Comparison of ENCODE assay signal across 11 mouse cellular contexts in the genomic region with DNA sequence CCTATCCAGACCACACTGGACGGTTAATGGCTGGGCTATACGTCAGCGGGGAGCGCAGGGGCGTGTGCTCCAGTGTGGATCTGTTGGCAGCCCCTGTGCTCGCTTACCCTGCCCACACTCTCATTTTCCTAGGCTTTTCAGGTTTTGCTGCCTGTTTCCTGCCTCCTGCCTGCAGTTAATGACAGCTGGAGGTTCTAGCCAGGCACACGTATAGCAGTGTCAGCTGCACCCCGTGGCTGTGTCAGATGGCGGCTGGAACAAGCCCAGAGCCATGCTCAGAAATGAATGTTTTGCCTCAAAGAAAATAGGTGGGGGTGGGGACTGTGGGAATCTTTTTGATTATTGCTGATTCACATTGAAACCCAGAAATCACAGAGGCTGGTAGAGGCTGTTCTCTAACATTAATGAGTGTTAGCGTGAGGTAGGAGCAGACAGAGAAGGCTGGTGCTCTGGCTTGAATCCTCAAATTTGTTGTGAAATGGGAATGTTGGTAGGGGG.
DNase-seq lines count a peak whose midpoint lies in the region; ATAC-seq and TF ChIP-seq lines count a peak whose summit lies in the region.
"Had no signal": no experiment of that assay in that cellular context is flagged by ENCODE, and none has a peak within 500 bp of the region (broad histone marks: within the 10 kb centered on the region; RNA-seq: fewer than 3 reads in every experiment).

No protein-coding gene starts in this region.

- no peak overlapping the region for H3K4me2 ChIP-seq in forebrain, embryonic 11.5 days (ENCODE audit: low read depth, low read length, severe bottlenecking)
- H3K4me2 ChIP-seq in stomach, embryonic 14.5 days (replicated peaks; ENCODE audit: low read depth, low read length): no peak overlapping the region
- H3K4me2 ChIP-seq in stomach, postnatal 0 days (replicated peaks; ENCODE audit: low read depth): no peak overlapping the region
- H3K4me2 ChIP-seq: liver, embryonic 15.5 days had no signal

- no peaks in the 10 kb centered on the region for H3K9me3 ChIP-seq in forebrain, embryonic 11.5 days (ENCODE audit: control insufficient read depth, low read length)
- H3K9me3 ChIP-seq in forebrain, embryonic 10.5 days: no peaks in the 10 kb centered on the region
- H3K9me3 ChIP-seq in stomach, embryonic 14.5 days (ENCODE audit: control insufficient read depth, low read depth, low read length): no peaks in the 10 kb centered on the region
- no peaks in the 10 kb centered on the region for H3K9me3 ChIP-seq in stomach, postnatal 0 days (ENCODE audit: control insufficient read depth, low read length)
- H3K9me3 ChIP-seq: liver, embryonic 15.5 days had no signal

- H3K4me3 ChIP-seq in forebrain, embryonic 11.5 days (ENCODE audit: low read depth, low read length): no peak overlapping the region
- no peak overlapping the region for H3K4me3 ChIP-seq in forebrain, embryonic 10.5 days
- H3K4me3 ChIP-seq in stomach, embryonic 14.5 days (ENCODE audit: low read depth, low read length): no peak overlapping the region
- H3K4me3 ChIP-seq in stomach, postnatal 0 days (ENCODE audit: low read depth, low read length): no peak overlapping the region
- H3K4me3 ChIP-seq: liver, embryonic 15.5 days had no signal

- peak; percentile 52; the same call in 1 of the 2 replicates for ATAC-seq in forebrain, embryonic 11.5 days (replicated peaks; ENCODE audit: low FRiP score)
- no peak for ATAC-seq in stomach, embryonic 14.5 days (ENCODE audit: insufficient number of reproducible peaks, insufficient read depth, low FRiP score, low read depth)
- no peak for ATAC-seq in stomach, postnatal 0 days (ENCODE audit: low FRiP score, low TSS enrichment)

- H3K36me3 ChIP-seq in forebrain, embryonic 11.5 days (ENCODE audit: control insufficient read depth, insufficient read depth, low read length): no peaks in the 10 kb centered on the region
- H3K36me3 ChIP-seq in forebrain, embryonic 10.5 days (replicated peaks): no peaks in the 10 kb centered on the region
- H3K36me3 ChIP-seq in stomach, embryonic 14.5 days (ENCODE audit: control insufficient read depth, insufficient read depth, low read length): no peaks in the 10 kb centered on the region; the same call in 1 of the 2 replicates
- H3K36me3 ChIP-seq in stomach, postnatal 0 days (ENCODE audit: control insufficient read depth, insufficient read depth, low read length): no peaks in the 10 kb centered on the region
- H3K36me3 ChIP-seq: liver, embryonic 15.5 days had no signal

- H3K27me3 ChIP-seq in forebrain, embryonic 11.5 days (ENCODE audit: control insufficient read depth, insufficient read depth, low read length): no peaks in the 10 kb centered on the region
- no peaks in the 10 kb centered on the region for H3K27me3 ChIP-seq in forebrain, embryonic 10.5 days (ENCODE audit: poor library complexity, severe bottlenecking)
- no peaks in the 10 kb centered on the region for H3K27me3 ChIP-seq in stomach, embryonic 14.5 days (ENCODE audit: control insufficient read depth, insufficient read depth, low read length)
- H3K27me3 ChIP-seq in stomach, postnatal 0 days (ENCODE audit: control insufficient read depth, insufficient read depth, low read length): no peaks in the 10 kb centered on the region
- H3K27me3 ChIP-seq: liver, embryonic 15.5 days had no signal

- H3K4me1 ChIP-seq in forebrain, embryonic 11.5 days (replicated peaks; ENCODE audit: control insufficient read depth, insufficient read depth, low read length): peaks cover 5% of the 10 kb centered on the region; the same call in 1 of the 2 replicates
- H3K4me1 ChIP-seq in forebrain, embryonic 10.5 days: peaks cover 22% of the 10 kb centered on the region
- peaks cover 4% of the 10 kb centered on the region; the same call in 1 of the 2 replicates for H3K4me1 ChIP-seq in stomach, embryonic 14.5 days (ENCODE audit: control insufficient read depth, insufficient read depth, low read length)
- no peaks in the 10 kb centered on the region for H3K4me1 ChIP-seq in stomach, postnatal 0 days (replicated peaks; ENCODE audit: control insufficient read depth, insufficient read depth)
- H3K4me1 ChIP-seq: liver, embryonic 15.5 days had no signal

- TF ChIP-seq EP300 in stomach, postnatal 0 days (optimal IDR thresholded peaks at IDR 0.05): no peak

- H3K27ac ChIP-seq in forebrain, embryonic 11.5 days (ENCODE audit: low read depth, low read length): no peak overlapping the region
- H3K27ac ChIP-seq in forebrain, embryonic 10.5 days: no peak overlapping the region
- H3K27ac ChIP-seq in stomach, embryonic 14.5 days (ENCODE audit: low read length): peak overlapping the region; percentile 33; the same call in 1 of the 2 replicates
- H3K27ac ChIP-seq in stomach, postnatal 0 days (replicated peaks): no peak overlapping the region
- H3K27ac ChIP-seq: liver, embryonic 15.5 days had no signal

- WGBS in forebrain, embryonic 11.5 days: 65% methylated on average over 10 of the region's 10 CpGs
- 78% methylated on average over 10 of the region's 10 CpGs for WGBS in forebrain, embryonic 10.5 days
- 64% methylated on average over 10 of the region's 10 CpGs for WGBS in stomach, embryonic 14.5 days
- 67% methylated on average over 10 of the region's 10 CpGs for WGBS in stomach, postnatal 0 days

- no peak overlapping the region for H3K9ac ChIP-seq in forebrain, embryonic 11.5 days (ENCODE audit: low read length)
- no peak overlapping the region for H3K9ac ChIP-seq in stomach, embryonic 14.5 days (replicated peaks; ENCODE audit: low read depth, low read length)
- H3K9ac ChIP-seq in stomach, postnatal 0 days (ENCODE audit: low read length): no peak overlapping the region
- H3K9ac ChIP-seq: liver, embryonic 15.5 days had no signal

- TF ChIP-seq CTCF in stomach, postnatal 0 days (IDR thresholded peaks at IDR 0.05; ENCODE audit: low read depth): no peak

- no peak for DNase-seq in forebrain, embryonic 11.5 days (ENCODE audit: low spot score)
- DNase-seq in forebrain, embryonic 10.5 days (ENCODE audit: extremely low spot score, low spot score): no peak
- DNase-seq in stomach, postnatal 0 days (ENCODE audit: low spot score): no peak
- peak; percentile 78 for DNase-seq in layer of hippocampus, adult 9-11 months
- DNase-seq in kidney, postnatal 36 days: no peak
- DNase-seq in thymus, postnatal 10 days (ENCODE audit: low spot score in 2 of 2): no peak
- no peak for DNase-seq in adrenal gland, adult 8-10 months
- DNase-seq: gastrocnemius, postnatal 25 days; kidney, adult 2 months had no signal
